ENCODE assay signal across 26 mouse cellular contexts in genomic region chr15:12218583-12219382, GRCm38 (mm10). TPM values are rescaled to one million over a fixed set of nuclear protein-coding genes. Genes with fewer than 3 reads are reported as not detected.
DNase-seq lines count a peak whose midpoint lies in the region; ATAC-seq and TF ChIP-seq lines count a peak whose summit lies in the region.
"Had no signal": no experiment of that assay in that cellular context is flagged by ENCODE, and none has a peak within 500 bp of the region (broad histone marks: within the 10 kb centered on the region; RNA-seq: fewer than 3 reads in every experiment).

No protein-coding gene starts in this region.

- H3K9me3 ChIP-seq in lung, postnatal 0 days (ENCODE audit: low read length), result no peaks in the 10 kb centered on the region
- H3K9me3 ChIP-seq in intestine, embryonic 14.5 days (ENCODE audit: control insufficient read depth, low read length), result no peaks in the 10 kb centered on the region
- no peaks in the 10 kb centered on the region for H3K9me3 ChIP-seq in intestine, embryonic 16.5 days (ENCODE audit: control insufficient read depth, low read length)
- H3K9me3 ChIP-seq: hindbrain, embryonic 10.5 days; limb, embryonic 12.5 days; liver, embryonic 15.5 days; midbrain, embryonic 10.5 days; midbrain, embryonic 15.5 days; neural tube, embryonic 15.5 days had no signal

- TF ChIP-seq CTCF in lung, postnatal 0 days (IDR thresholded peaks at IDR 0.05), result no peak
- no peak for TF ChIP-seq CTCF in lung, adult 2 months (IDR thresholded peaks at IDR 0.05; ENCODE audit: insufficient read depth, low read length)

- intact Hi-C loops in left cerebral cortex, postnatal 10 days (cut with DNase I), result no loop called here

- no peaks in the 10 kb centered on the region for H3K36me3 ChIP-seq in lung, postnatal 0 days (ENCODE audit: insufficient read depth, low read length)
- no peaks in the 10 kb centered on the region for H3K36me3 ChIP-seq in intestine, embryonic 14.5 days (ENCODE audit: control insufficient read depth, insufficient read depth, low read length)
- H3K36me3 ChIP-seq in intestine, embryonic 16.5 days (ENCODE audit: control insufficient read depth, insufficient read depth, low read length), result no peaks in the 10 kb centered on the region
- H3K36me3 ChIP-seq: hindbrain, embryonic 10.5 days; limb, embryonic 12.5 days; liver, embryonic 15.5 days; midbrain, embryonic 10.5 days; midbrain, embryonic 15.5 days; neural tube, embryonic 15.5 days had no signal

- TF ChIP-seq POLR2A in lung, adult 2 months (IDR thresholded peaks at IDR 0.05; ENCODE audit: borderline replicate concordance, extremely low read depth, low read depth, low read length), result no peak

- H3K4me3 ChIP-seq in lung, postnatal 0 days (ENCODE audit: low read depth, low read length), result no peak overlapping the region
- no peak overlapping the region for H3K4me3 ChIP-seq in lung, adult 2 months (replicated peaks; ENCODE audit: extremely low read depth, low read depth, low read length)
- no peak overlapping the region for H3K4me3 ChIP-seq in intestine, embryonic 14.5 days (ENCODE audit: low read depth, low read length)
- H3K4me3 ChIP-seq in intestine, embryonic 16.5 days (ENCODE audit: low read length), result no peak overlapping the region
- H3K4me3 ChIP-seq: erythroblast, embryonic 14.5 days; hindbrain, embryonic 10.5 days; limb, embryonic 12.5 days; liver, embryonic 15.5 days; midbrain, embryonic 10.5 days; midbrain, embryonic 15.5 days; neural tube, embryonic 15.5 days had no signal

- WGBS in lung, postnatal 0 days, result 70% methylated on average over 11 of the region's 11 CpGs
- WGBS in lung, adult 2 months, result 70% methylated on average over 11 of the region's 11 CpGs
- WGBS in intestine, embryonic 14.5 days, result 79% methylated on average over 11 of the region's 11 CpGs
- 67% methylated on average over 11 of the region's 11 CpGs for WGBS in intestine, embryonic 16.5 days

- H3K9ac ChIP-seq in lung, postnatal 0 days (replicated peaks; ENCODE audit: low read depth), result no peak overlapping the region
- no peak overlapping the region for H3K9ac ChIP-seq in intestine, embryonic 14.5 days (ENCODE audit: low read length)
- H3K9ac ChIP-seq in intestine, embryonic 16.5 days (ENCODE audit: low read depth, low read length), result no peak overlapping the region
- H3K9ac ChIP-seq: limb, embryonic 12.5 days; liver, embryonic 15.5 days; midbrain, embryonic 15.5 days; neural tube, embryonic 15.5 days had no signal

- H3K27ac ChIP-seq in lung, postnatal 0 days (ENCODE audit: low read length), result peak overlapping the region; percentile 66
- no peak overlapping the region for H3K27ac ChIP-seq in intestine, embryonic 14.5 days (ENCODE audit: low read depth)
- peak overlapping the region; percentile 75 for H3K27ac ChIP-seq in intestine, embryonic 16.5 days (ENCODE audit: low read length)
- H3K27ac ChIP-seq: hindbrain, postnatal 0 days; limb, embryonic 12.5 days; liver, embryonic 15.5 days; midbrain, embryonic 15.5 days; neural tube, embryonic 15.5 days had no signal

- DNase-seq in kidney, adult 9 months, result peak; percentile 64
- DNase-seq in kidney, postnatal 14 days, result no peak
- DNase-seq in lung, postnatal 0 days (ENCODE audit: low spot score), result peak; percentile 80
- no peak for DNase-seq in lung, adult 2 months
- no peak for DNase-seq in intestine, embryonic 14.5 days (ENCODE audit: low spot score)
- no peak for DNase-seq in left cerebral cortex, postnatal 10 days (ENCODE audit: extremely low spot score in 1 of 2, low spot score in 2 of 2)
- DNase-seq: adrenal gland, postnatal 14 days; cerebellum, adult 11-12 months; cerebellum, postnatal 10 days; heart, postnatal 14 days; kidney, adult 18-20 months; lung, postnatal 10 days; right cerebral cortex, postnatal 25 days; spleen, adult 18-20 months; thymus, adult 2 months; thymus, postnatal 36 days had no signal

- peak; percentile 89 for ATAC-seq in lung, postnatal 0 days
- peak; percentile 70 for ATAC-seq in intestine, embryonic 14.5 days (replicated peaks; ENCODE audit: low FRiP score, low TSS enrichment, low read depth)
- ATAC-seq in intestine, embryonic 16.5 days, result peak; percentile 92
- ATAC-seq: forebrain, embryonic 16.5 days; midbrain, embryonic 15.5 days had no signal

- TF ChIP-seq EP300 in lung, postnatal 0 days (IDR thresholded peaks at IDR 0.05), result peak; percentile 96

- H3K27me3 ChIP-seq in lung, postnatal 0 days (replicated peaks; ENCODE audit: insufficient read depth, low read length), result no peaks in the 10 kb centered on the region
- H3K27me3 ChIP-seq in intestine, embryonic 14.5 days (replicated peaks; ENCODE audit: control insufficient read depth, insufficient read depth, low read length), result no peaks in the 10 kb centered on the region
- H3K27me3 ChIP-seq in intestine, embryonic 16.5 days (replicated peaks; ENCODE audit: control insufficient read depth, insufficient read depth, low read length), result no peaks in the 10 kb centered on the region
- H3K27me3 ChIP-seq: limb, embryonic 12.5 days; liver, embryonic 15.5 days; midbrain, embryonic 15.5 days; neural tube, embryonic 15.5 days had no signal

- H3K4me2 ChIP-seq in lung, postnatal 0 days (replicated peaks; ENCODE audit: low read depth, low read length), result no peak overlapping the region
- no peak overlapping the region for H3K4me2 ChIP-seq in intestine, embryonic 14.5 days (ENCODE audit: low read length)
- H3K4me2 ChIP-seq in intestine, embryonic 16.5 days (ENCODE audit: low read depth, low read length), result no peak overlapping the region
- H3K4me2 ChIP-seq: limb, embryonic 12.5 days; liver, embryonic 15.5 days; midbrain, embryonic 15.5 days; neural tube, embryonic 15.5 days had no signal

- H3K4me1 ChIP-seq in lung, postnatal 0 days (ENCODE audit: insufficient read depth, low read depth, low read length), result no peaks in the 10 kb centered on the region; the same call in 1 of the 2 replicates
- peaks cover 16% of the 10 kb centered on the region for H3K4me1 ChIP-seq in lung, adult 2 months (ENCODE audit: control insufficient read depth, insufficient read depth, low read length)
- H3K4me1 ChIP-seq in intestine, embryonic 14.5 days (replicated peaks; ENCODE audit: control insufficient read depth, insufficient read depth, low read length), result peaks cover 22% of the 10 kb centered on the region
- peaks cover 61% of the 10 kb centered on the region for H3K4me1 ChIP-seq in intestine, embryonic 16.5 days (ENCODE audit: control insufficient read depth, insufficient read depth, low read length)

RNA-seq across cellular contexts. Expression of gene Mtmr12, which starts 14.0 kb away (rescaled TPM):
- 12.3 and 14.6 TPM in 2 replicates for polyA plus RNA-seq in lung, postnatal 0 days (2015; fragmentation: Nextera tagmentation; extraction: Ambion mirVana)
- 20.2 and 25.9 TPM in 2 replicates for polyA plus RNA-seq in lung, adult 2 months (2012; rRNA removed)
- polyA plus RNA-seq in intestine, embryonic 14.5 days (2014; fragmentation: Nextera tagmentation; extraction: Ambion mirVana), result 21.2 and 23.9 TPM in 2 replicates
- polyA plus RNA-seq in intestine, embryonic 16.5 days (2015; fragmentation: Nextera tagmentation; extraction: Ambion mirVana), result 16.4 and 16.6 TPM in 2 replicates
- total RNA-seq in left cerebral cortex, postnatal 10 days (2021), result 10 to 100 TPM; 16.3 to 17.6 TPM

Comparison
In these comparisons a context has a peak if more than half of its experiments do, and no peak if none do; other contexts are left out.
1. DNase-seq: peak in kidney, adult 9 months (single experiment) and lung, postnatal 0 days (single experiment); none in kidney, postnatal 14 days (single experiment), lung, adult 2 months (single experiment), intestine, embryonic 14.5 days (single experiment) and left cerebral cortex, postnatal 10 days (0 of 2).
2. Peak in every context shown above with its lines, with median percentiles within 50 percentile points of each other: ATAC-seq.